Mouse (Mus musculus) ovary, postnatal 14 days (tissue): ENCODE data around the gene Tyw3.

Experiments used
- DNase-seq: peaks from one replicate; pipeline ENCODE4 v3.0.0; 2022; ENCODE audit warnings: low spot score

Tyw3 gene

GRCm38 (mm10) chr3:154565437-154565836 is 31.5 kb downstream of the Tyw3 start:
- DNase-seq = no peak

- DNase-seq = no peak
These were observed 34.7 kb downstream of the Tyw3 start for GRCm38 (mm10) chr3:154562192-154562591.

- DNase-seq = no peak
These were observed 45.9 kb downstream of the Tyw3 start for GRCm38 (mm10) chr3:154551035-154551411.

DNA sequence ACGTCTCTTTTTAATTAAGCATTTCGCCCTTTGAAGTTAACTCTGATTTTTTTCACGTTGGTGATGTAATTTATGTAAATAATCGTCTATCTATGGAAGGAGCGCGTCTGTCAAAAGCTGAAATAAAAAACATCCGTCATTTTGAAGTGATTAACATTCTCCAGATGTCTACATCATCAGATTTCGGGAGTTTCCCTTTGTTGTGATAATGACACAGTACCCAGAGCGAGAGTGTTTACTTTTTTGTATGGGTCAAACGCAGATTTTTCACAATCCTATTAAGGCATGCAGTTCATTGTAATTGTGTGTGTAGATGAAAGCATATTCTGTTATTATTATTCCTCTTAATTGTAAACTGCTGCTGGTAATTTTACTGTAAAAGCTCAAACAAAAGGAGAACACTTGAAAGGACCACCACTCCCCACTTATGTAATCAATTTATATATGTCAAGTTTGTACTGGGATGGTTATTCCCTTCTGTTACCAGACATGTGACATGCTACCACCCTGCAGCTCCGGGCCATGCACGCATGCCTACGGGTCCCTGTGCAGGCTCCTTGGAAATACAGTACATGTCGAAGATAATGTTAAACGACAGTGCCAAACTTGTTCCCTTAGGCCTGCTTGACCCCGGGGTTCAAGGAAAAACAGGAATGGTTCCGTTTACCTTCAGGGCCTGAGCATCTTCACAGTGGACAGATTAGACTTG is 46.4 kb downstream of the Tyw3 start:
- DNase-seq = no peak

GRCm38 (mm10) chr3:154548868-154549301 is 48.0 kb downstream of the Tyw3 start:
- DNase-seq = no peak

GRCm38 (mm10) chr3:154547549-154548426 is 49.1 kb downstream of the Tyw3 start:
- no peak for DNase-seq

GRCm38 (mm10) chr3:154546234-154546633 is 50.7 kb downstream of the Tyw3 start:
- no peak for DNase-seq

DNA sequence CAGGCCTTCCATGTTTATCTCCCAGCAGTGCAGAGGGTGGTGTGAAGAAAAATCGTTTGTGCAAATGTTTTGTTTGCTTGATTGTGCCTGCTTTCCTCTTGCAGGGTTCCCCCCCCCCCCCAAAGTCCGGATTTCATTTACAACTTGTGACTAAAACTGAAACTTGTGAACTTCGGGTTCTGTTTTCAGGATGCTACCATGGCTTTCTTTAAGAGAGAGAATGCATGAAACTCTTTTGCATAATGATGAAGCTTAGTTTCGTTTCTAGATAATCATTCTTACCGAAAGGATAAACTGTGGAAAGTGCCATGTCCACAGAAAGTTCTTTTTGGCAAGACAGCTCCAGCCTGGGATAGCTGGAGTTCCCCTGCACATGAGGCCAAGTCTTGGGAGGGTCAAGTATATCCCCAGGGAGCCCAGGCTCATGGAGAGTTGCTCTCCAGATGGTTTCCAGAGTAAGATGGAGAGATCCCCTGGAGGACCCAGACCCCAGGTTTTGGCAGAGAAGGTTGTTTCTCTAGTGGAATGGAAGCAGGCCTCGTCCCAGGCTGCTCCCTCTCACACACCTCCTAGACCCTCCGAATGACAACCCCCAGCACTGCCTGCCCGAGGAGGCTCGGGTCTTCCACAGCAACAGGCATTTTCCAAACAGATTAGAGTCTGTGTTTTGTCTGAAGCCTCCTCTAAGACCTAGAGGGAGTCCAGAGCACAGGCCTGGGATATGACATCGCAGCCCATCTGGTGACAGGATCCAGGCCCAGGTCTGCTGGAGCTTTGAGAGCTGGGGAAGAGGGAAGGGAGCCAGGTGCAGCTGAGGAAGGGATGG is 56.6 kb downstream of the Tyw3 start:
- DNase-seq = peak; percentile 3

- DNase-seq = no peak
These were observed 60.8 kb downstream of the Tyw3 start for GRCm38 (mm10) chr3:154536134-154536533.

- DNase-seq = no peak
These were observed 63.7 kb downstream of the Tyw3 start for GRCm38 (mm10) chr3:154533246-154533645.

DNA sequence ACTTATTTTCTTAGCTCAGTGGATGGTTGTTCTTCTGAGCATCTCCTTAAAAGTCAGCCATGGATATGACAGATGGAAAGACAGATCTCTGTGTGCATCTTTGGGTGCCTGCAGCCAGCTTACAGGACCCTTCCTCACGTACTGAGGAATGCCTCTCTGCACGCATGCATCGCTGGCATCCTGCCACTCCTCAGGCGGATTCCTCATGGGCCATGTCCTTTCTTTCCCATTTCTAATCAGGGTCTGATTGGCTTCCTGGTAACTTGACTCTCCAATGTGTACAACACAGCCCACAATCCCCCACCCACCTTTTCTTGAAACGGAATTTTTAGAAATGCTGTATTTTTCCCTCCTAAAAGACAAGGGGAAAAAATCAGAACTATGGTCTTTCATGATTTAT is 67.9 kb downstream of the Tyw3 start:
- DNase-seq = no peak

DNA sequence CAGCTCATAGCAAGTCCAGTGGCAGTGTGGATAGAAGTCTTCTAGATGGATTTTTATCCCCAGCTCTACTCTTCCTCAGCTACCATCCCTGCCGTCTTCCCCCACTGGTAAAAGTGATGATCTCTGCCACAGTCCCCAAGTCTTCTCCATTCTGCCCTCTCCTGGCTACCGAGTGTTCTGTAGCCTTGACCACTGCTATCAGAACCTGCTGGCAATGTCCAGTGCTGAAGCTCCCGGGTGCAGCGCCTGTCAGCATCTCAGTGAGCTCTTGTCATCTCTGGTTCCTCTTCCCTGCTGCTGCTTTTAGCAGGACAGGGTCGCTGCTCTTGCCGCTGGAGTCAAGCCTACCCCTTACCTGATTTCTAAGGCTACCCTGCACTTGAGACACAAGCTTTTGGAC is 70.3 kb downstream of the Tyw3 start:
- DNase-seq = no peak
